Mouse (Mus musculus): ENCODE results near the gene Accsl. TPM values are rescaled to one million over a fixed set of nuclear protein-coding genes. Genes with fewer than 3 reads are reported as not detected.

The Accsl gene
- polyA plus RNA-seq, 1 experiment from 2014 or later: 0.08 TPM

DNA sequence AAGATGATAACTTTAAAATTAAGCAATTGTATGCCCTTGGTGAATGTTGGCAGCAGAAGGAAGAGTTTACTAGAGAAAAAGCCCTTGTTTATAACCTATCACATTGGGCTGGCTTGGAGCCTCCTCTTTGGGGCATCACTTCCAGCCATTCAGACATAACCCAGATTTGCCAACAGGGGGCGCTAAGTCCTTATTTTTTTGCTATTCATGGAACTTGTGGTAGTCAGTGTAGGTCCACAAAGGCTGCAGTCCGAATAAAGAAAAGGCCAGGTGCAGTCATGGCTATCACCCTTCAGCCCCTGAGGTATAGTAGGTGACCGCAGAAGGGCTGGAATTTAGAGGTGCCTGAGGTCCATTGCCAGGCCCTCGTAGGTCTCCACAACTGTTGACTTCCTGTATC, 1.9 kb upstream of the Accsl start:
- WGBS: 38% methylated on average over 4 of the region's 4 CpGs

DNA sequence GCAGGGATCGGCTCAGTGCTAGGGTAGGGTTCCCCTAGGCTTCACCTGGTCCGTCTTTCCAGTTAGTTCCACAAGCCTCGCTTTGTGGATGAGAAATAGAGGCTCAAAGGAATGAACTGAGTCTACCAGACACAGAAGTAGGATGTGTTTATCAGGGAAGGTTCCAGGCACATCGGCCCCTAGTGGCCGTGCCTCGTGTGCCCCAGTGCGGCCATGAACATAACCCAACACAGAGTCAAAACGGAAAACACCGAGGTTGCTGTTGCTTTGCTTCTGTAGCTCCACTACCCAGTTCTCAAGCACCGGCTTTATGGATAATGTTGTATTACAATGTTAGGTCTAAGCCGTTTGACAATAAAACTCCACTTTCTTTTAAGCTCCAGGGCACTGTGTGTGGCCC, 391 bp downstream of the Accsl start:
- Histone ChIP-seq H3K4me3 (replicated peaks; ENCODE audit: low read length) (no peak overlapping the region), H3K36me3 (replicated peaks; ENCODE audit: control insufficient read depth, insufficient read depth) (no peaks in the 10 kb centered on the region), H3K27me3 (ENCODE audit: control insufficient read depth, insufficient read depth, low read length) (no peaks in the 10 kb centered on the region), H3K27ac (no peak overlapping the region), H3K9ac (no peak overlapping the region), H3K4me2 (replicated peaks) (no peak overlapping the region), H3K9me3 (ENCODE audit: control insufficient read depth, low read length) (no peaks in the 10 kb centered on the region), H3K4me1 (replicated peaks; ENCODE audit: control insufficient read depth, insufficient read depth, low read length) (peaks cover 1% of the 10 kb centered on the region; the same call in 1 of the 2 replicates)
- ATAC-seq (ENCODE audit: low FRiP score): no peak
- no peak for DNase-seq (ENCODE audit: low spot score)
- WGBS: 90% methylated on average over 11 of the region's 11 CpGs

More for the DNA sequence above, 1.9 kb upstream of the Accsl start:
- no peak overlapping the region for H3K27ac ChIP-seq
- no peaks in the 10 kb centered on the region for H3K36me3 ChIP-seq (replicated peaks; ENCODE audit: control insufficient read depth, insufficient read depth)
- peak; percentile 28; the same call in 1 of the 2 replicates for ATAC-seq (ENCODE audit: low FRiP score)
- no peaks in the 10 kb centered on the region for H3K27me3 ChIP-seq (ENCODE audit: control insufficient read depth, insufficient read depth, low read length)
- peaks cover 8% of the 10 kb centered on the region for H3K4me1 ChIP-seq (replicated peaks; ENCODE audit: control insufficient read depth, insufficient read depth, low read length)
- H3K4me3 ChIP-seq (replicated peaks; ENCODE audit: low read length): no peak overlapping the region
- H3K9me3 ChIP-seq (ENCODE audit: control insufficient read depth, low read length): no peaks in the 10 kb centered on the region
- H3K4me2 ChIP-seq (replicated peaks): no peak overlapping the region
- H3K9ac ChIP-seq: no peak overlapping the region
- DNase-seq (ENCODE audit: low spot score): peak; percentile 80

GRCm38 (mm10) chr2:93863229-93863628, 5.7 kb downstream of the Accsl start:
- Histone ChIP-seq H3K9me3 (ENCODE audit: control insufficient read depth, low read length) (no peaks in the 10 kb centered on the region), H3K27ac (no peak overlapping the region), H3K4me2 (replicated peaks) (no peak overlapping the region), H3K4me1 (replicated peaks; ENCODE audit: control insufficient read depth, insufficient read depth, low read length) (no peaks in the 10 kb centered on the region), H3K9ac (no peak overlapping the region), H3K36me3 (replicated peaks; ENCODE audit: control insufficient read depth, insufficient read depth) (no peaks in the 10 kb centered on the region), H3K4me3 (replicated peaks; ENCODE audit: low read length) (no peak overlapping the region), H3K27me3 (ENCODE audit: control insufficient read depth, insufficient read depth, low read length) (no peaks in the 10 kb centered on the region)
- DNase-seq (ENCODE audit: low spot score): no peak
- 74% methylated on average over 4 of the region's 4 CpGs for WGBS
- no peak for ATAC-seq (ENCODE audit: low FRiP score)

- H3K27ac ChIP-seq: no peak overlapping the region
- H3K4me1 ChIP-seq (replicated peaks; ENCODE audit: control insufficient read depth, insufficient read depth, low read length): no peaks in the 10 kb centered on the region
- no peak for ATAC-seq (ENCODE audit: low FRiP score)
- no peak for DNase-seq (ENCODE audit: low spot score)
- no peaks in the 10 kb centered on the region for H3K9me3 ChIP-seq (ENCODE audit: control insufficient read depth, low read length)
- H3K4me2 ChIP-seq (replicated peaks): no peak overlapping the region
- H3K27me3 ChIP-seq (ENCODE audit: control insufficient read depth, insufficient read depth, low read length): no peaks in the 10 kb centered on the region
- H3K9ac ChIP-seq: no peak overlapping the region
- no peak overlapping the region for H3K4me3 ChIP-seq (replicated peaks; ENCODE audit: low read length)
- H3K36me3 ChIP-seq (replicated peaks; ENCODE audit: control insufficient read depth, insufficient read depth): no peaks in the 10 kb centered on the region
- WGBS: 78% methylated on average over 12 of the region's 12 CpGs
Observed at GRCm38 (mm10) chr2:93858845-93859244, 10.1 kb downstream of the Accsl start.

DNA sequence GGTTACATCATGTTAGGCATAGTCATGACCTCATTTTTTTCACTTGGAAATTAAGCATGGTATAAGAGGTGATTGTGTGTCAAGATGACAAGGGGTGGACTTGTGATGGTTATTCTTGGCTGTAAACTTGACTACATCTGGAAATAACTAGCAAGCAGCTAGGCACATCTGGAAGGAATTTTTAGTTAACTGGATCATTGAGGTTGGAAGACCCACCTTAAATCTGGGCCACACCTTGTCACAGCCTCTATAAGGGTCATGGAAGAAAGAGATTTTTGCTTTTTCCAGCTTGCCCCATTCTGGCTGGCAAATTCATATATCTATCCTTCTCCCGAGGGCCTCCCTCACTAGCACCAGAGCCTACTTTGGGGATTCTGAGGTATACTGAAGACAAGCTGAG, 17.7 kb downstream of the Accsl start:
- H3K27me3 ChIP-seq (ENCODE audit: control insufficient read depth, insufficient read depth, low read length): no peaks in the 10 kb centered on the region
- no peaks in the 10 kb centered on the region for H3K9me3 ChIP-seq (ENCODE audit: control insufficient read depth, low read length)
- 84% methylated on average over 1 of the region's 1 CpGs for whole genome bisulfite sequencing
- no peak overlapping the region for H3K4me3 ChIP-seq (replicated peaks; ENCODE audit: low read length)
- no peak overlapping the region for H3K9ac ChIP-seq
- peaks cover 9% of the 10 kb centered on the region for H3K4me1 ChIP-seq (replicated peaks; ENCODE audit: control insufficient read depth, insufficient read depth, low read length)
- DNase-seq (ENCODE audit: low spot score): no peak
- no peak overlapping the region for H3K27ac ChIP-seq
- no peak overlapping the region for H3K4me2 ChIP-seq (replicated peaks)
- no peak for ATAC-seq (ENCODE audit: low FRiP score)
- no peaks in the 10 kb centered on the region for H3K36me3 ChIP-seq (replicated peaks; ENCODE audit: control insufficient read depth, insufficient read depth)

DNA sequence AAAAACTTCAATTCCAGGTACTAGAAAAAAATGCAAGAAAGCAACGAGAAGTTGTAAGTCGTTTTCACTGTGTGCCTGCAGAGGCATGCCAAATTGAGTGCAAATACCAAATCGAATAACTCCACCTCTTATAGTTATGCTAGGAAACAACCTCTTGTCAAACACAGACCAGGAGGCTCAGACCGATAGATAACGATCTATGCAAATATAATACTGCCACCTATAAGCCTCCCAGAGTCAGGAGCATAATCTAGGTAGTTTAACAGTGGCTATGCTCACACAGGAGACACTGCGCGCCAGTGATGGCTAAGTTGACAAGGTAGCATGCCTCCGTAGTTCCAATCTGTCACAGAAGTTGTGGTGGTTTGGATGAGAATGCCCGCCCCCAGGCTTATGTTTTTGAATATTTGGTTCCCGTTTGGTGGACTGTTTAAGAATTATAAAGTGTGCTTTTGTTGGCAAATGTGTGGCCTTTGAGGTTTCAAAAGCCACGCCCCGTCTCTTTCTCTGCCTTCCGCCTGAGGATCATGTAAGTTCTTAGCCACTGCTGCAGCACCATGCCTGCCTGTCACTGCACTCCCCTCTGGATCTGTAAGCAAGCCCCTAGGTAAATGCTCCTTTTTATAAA, 18.5 kb downstream of the Accsl start:
- ATAC-seq (ENCODE audit: low FRiP score) (no peak), DNase-seq (ENCODE audit: low spot score) (no peak)
- Histone ChIP-seq H3K27ac (no peak overlapping the region), H3K4me1 (replicated peaks; ENCODE audit: control insufficient read depth, insufficient read depth, low read length) (peaks cover 9% of the 10 kb centered on the region), H3K27me3 (ENCODE audit: control insufficient read depth, insufficient read depth, low read length) (no peaks in the 10 kb centered on the region), H3K9ac (no peak overlapping the region; the same call in 1 of the 2 replicates), H3K4me2 (replicated peaks) (peak overlapping the region; percentile 70), H3K36me3 (replicated peaks; ENCODE audit: control insufficient read depth, insufficient read depth) (no peaks in the 10 kb centered on the region), H3K4me3 (replicated peaks; ENCODE audit: low read length) (peak overlapping the region; percentile 53; the same call in 1 of the 2 replicates), H3K9me3 (ENCODE audit: control insufficient read depth, low read length) (no peaks in the 10 kb centered on the region)
- WGBS: 50% methylated on average over 13 of the region's 13 CpGs

DNA sequence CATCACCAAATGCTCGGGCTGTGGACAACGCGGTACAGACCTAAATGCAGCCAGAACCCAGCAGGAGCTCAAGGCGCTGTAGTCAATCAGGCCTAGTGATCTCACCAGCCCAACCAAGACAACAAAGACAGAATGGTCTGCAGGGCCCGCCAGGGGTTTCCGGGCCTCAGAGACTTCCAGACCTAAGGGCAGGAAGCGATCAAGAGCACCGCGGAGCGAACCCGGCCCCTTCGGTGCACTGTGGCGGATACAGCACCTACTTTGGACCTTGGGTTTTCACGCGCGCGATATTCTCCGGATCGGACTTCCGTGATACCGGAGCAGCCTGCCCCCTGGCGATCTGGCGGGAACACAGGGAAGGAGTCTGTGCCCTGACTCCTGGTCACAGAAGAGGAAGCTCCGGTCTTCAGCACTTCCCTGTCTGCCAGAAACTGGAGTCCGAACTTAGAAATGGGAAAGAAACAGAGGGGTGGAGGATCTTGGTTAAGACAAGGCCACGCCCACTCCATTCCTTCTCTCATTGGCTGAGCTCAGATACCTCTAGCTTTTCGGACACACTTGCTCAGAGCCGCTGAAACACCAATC, 19.4 kb downstream of the Accsl start, which contains the start of gene Accs:
Gene Accs (minus strand): TSS at position 439 of the 585 bp plus-strand sequence.
- under 1% methylated on average over 28 of the region's 28 CpGs for WGBS
- Histone ChIP-seq H3K27ac (peak within 1 kb of the TSS; percentile 80), H3K4me1 (replicated peaks; ENCODE audit: control insufficient read depth, insufficient read depth, low read length) (peaks cover 9% of the 10 kb centered on the region), H3K27me3 (ENCODE audit: control insufficient read depth, insufficient read depth, low read length) (no peaks in the 10 kb centered on the region), H3K4me2 (replicated peaks) (peak within 1 kb of the TSS; percentile 70), H3K36me3 (replicated peaks; ENCODE audit: control insufficient read depth, insufficient read depth) (0 out of 2 replicates have a peak, but pooled peaks cover under 1% of the 10 kb centered on the region), H3K4me3 (replicated peaks; ENCODE audit: low read length) (peak within 1 kb of the TSS; percentile 53), H3K9ac (peak within 1 kb of the TSS; percentile 75), H3K9me3 (ENCODE audit: control insufficient read depth, low read length) (no peaks in the 10 kb centered on the region)
- peak; percentile 83 for ATAC-seq (ENCODE audit: low FRiP score)
- DNase-seq (ENCODE audit: low spot score): peak; percentile 76

GRCm38 (mm10) chr2:93841349-93841748, 27.6 kb downstream of the Accsl start:
- 97% methylated on average over 3 of the region's 3 CpGs for WGBS
- no peak overlapping the region for H3K4me2 ChIP-seq (replicated peaks)
- H3K4me1 ChIP-seq (replicated peaks; ENCODE audit: control insufficient read depth, insufficient read depth, low read length): no peaks in the 10 kb centered on the region
- no peak overlapping the region for H3K27ac ChIP-seq
- peaks cover 62% of the 10 kb centered on the region for H3K36me3 ChIP-seq (replicated peaks; ENCODE audit: control insufficient read depth, insufficient read depth)
- H3K27me3 ChIP-seq (ENCODE audit: control insufficient read depth, insufficient read depth, low read length): no peaks in the 10 kb centered on the region
- ATAC-seq (ENCODE audit: low FRiP score): no peak
- H3K9me3 ChIP-seq (ENCODE audit: control insufficient read depth, low read length): no peaks in the 10 kb centered on the region
- no peak overlapping the region for H3K9ac ChIP-seq
- no peak overlapping the region for H3K4me3 ChIP-seq (replicated peaks; ENCODE audit: low read length)
- no peak for DNase-seq (ENCODE audit: low spot score)

GRCm38 (mm10) chr2:93840109-93840508, 28.8 kb downstream of the Accsl start:
- 66% methylated on average over 6 of the region's 6 CpGs for WGBS

More at GRCm38 (mm10) chr2:93840109-93840508, 28.8 kb downstream of the Accsl start:
- H3K9me3 ChIP-seq (ENCODE audit: control insufficient read depth, low read length): no peaks in the 10 kb centered on the region
- H3K4me2 ChIP-seq (replicated peaks): no peak overlapping the region
- no peak for ATAC-seq (ENCODE audit: low FRiP score)
- H3K36me3 ChIP-seq (replicated peaks; ENCODE audit: control insufficient read depth, insufficient read depth): peaks cover 62% of the 10 kb centered on the region
- no peak overlapping the region for H3K4me3 ChIP-seq (replicated peaks; ENCODE audit: low read length)
- no peaks in the 10 kb centered on the region for H3K27me3 ChIP-seq (ENCODE audit: control insufficient read depth, insufficient read depth, low read length)
- no peaks in the 10 kb centered on the region for H3K4me1 ChIP-seq (replicated peaks; ENCODE audit: control insufficient read depth, insufficient read depth, low read length)
- no peak overlapping the region for H3K27ac ChIP-seq
- H3K9ac ChIP-seq: no peak overlapping the region
- no peak for DNase-seq (ENCODE audit: low spot score)
